Mouse (Mus musculus): ENCODE data around the gene Gnat2.

Gnat2 gene

DNA sequence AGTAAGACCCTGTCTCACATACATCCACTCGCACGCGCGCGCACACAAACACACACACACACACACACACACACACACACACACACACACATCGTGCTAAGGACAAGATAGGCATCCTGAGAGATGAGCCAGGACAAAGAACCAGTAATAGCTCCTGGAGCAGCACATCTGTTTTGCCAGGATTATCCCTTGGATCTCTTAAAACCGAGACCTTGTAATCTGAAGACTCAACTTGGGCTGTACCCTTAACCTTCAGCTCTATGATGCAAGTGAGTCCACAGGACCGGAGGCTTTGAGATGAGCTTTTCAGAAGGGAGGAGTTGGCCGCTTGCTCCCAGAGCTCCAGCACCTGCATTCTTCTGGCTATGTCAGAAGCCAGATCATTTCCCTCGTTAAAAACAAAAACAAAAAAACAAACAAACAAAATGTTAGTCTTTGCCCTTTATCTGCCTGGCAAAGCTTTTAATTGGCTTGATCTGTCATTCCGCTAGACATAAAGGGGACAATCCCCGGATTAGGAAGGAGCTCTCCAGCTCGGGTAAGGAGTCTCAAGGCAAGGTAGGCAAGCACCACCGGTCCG is at the start of gene Gnat2:
Gene Gnat2, plus strand, starts transcription at position 254 of the 580 bp plus-strand sequence.
- DNase-seq: no peak

GRCm38 (mm10) chr3:108044394-108045140 is 48.0 kb upstream of the Gnat2 start, which contains the start of gene Gstm4:
Gene Gstm4, minus strand, starts transcription at chr3:108044894.
- peak; percentile 95 for DNase-seq

DNA sequence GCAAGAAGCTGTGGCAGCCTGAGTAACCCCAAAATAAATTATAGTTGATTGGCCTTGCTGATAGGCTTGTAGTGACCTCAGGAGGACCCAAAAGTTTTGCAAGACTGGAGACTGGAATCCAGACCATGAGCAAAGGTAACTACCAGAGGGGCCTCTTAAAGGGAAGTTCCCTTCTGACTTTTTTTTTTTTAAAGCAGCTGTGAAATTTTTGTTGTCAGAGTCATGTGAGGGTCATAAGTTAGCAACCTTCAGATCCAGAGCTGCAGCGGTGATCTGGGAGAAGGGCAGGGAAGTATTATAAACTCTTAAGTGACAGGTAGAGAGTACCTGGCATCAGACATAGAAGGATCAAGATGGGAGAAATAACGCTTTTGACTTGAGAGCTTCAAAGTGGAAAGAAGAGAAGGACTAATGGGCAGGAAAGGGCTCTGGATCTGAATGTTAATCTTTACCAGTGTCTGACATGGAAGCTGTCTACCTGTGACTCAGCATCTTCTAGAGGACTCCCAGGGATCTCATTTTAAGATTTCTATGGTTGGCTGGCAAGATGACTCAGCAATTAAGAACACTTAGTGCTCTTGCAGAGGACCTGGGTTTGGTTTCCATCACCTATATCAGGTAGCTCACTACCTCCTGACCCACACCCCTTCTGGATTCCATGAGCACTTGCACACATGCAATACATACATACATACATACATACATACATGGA is 45.5 kb upstream of the Gnat2 start:
- no peak for DNase-seq

DNA sequence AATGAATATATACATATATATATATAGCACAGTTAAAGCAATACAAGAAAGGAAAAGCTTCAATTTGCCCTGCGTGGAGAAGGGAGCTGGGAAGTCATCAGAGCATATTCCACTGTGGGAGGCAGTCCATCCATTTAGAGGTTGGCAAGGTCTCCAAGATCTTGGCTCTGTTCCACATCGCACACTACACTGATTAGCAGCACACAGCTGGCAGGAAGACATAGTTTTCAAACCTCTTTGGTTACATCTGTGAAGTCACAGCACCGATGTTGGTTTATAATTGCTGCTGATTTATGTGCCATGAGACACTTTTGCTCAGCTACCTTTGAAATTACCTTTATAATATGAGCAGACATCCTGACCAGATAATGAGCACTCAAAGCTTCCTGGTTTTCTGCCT is 44.3 kb upstream of the Gnat2 start:
- no peak for DNase-seq

- DNase-seq: no peak
These were observed 42.1 kb upstream of the Gnat2 start for GRCm38 (mm10) chr3:108050493-108050892.

DNA sequence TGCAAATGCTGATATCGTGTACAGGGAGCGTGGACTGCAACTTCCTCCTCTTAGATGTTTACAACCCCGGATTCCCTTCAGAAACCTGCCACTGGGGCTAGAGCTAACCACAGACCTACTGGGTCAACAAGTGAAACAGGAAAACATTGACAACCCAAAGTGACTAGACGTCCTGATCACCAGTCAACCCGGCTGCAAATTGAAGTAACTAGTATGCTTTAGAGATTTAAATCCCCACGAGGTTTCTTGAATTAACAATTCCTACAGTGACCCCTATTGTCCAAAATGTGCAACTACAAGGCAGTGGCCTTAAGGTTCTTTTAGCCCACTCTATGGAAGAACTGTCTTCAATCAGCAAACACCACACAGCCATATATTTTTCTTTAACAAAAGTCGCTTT is 31.2 kb upstream of the Gnat2 start:
- DNase-seq: peak; percentile 73

- DNase-seq: no peak
These were observed 29.9 kb upstream of the Gnat2 start for GRCm38 (mm10) chr3:108062648-108063047.

- DNase-seq: no peak
These were observed 27.9 kb upstream of the Gnat2 start for GRCm38 (mm10) chr3:108064672-108065071.

DNA sequence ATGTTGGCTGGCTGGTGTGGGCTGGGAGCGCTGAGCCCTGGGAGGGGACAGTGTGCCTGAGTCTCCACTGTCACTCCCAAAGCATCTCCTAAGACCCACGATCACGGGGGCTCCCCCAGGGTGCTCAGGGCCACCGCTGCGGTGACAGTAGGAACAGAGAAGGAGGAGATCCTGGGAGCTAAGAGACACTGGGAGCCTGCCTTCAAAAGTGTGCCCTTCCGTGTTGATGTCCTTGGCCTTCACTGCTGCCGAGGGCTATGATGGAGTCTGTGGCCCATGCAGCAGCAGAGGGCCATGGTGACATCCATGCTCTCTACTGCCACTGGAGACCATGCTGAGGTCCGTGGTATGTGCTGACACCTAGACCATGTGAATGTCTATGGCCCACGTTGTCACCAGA is 27.0 kb upstream of the Gnat2 start:
- DNase-seq: no peak

DNA sequence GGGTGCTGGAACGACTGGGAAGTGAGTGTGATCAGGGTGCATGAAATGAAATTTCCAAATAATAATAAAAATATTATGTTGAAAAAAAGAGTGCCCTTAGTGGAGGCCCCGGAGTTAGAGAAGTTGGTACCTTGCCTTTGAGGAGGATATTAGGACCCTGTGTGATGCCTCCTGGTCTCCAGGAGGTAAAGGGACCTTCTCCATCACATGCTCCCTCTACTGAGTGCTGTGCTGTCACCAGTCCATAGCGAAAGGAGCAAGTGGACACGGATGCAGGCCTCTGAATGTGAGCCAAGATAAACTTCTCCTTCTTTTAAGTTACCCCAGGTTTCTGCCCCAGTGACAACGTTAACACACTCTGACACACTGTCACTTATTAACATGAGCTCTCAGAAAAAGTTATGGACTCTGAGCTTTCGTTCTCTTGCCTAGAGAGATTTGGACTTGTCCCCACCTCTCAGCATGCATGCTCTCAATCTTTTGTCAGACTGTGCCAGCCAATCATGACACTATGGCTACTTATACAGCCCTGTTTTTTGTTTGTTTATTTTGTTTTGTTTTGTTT is 25.1 kb upstream of the Gnat2 start:
- DNase-seq: no peak

DNA sequence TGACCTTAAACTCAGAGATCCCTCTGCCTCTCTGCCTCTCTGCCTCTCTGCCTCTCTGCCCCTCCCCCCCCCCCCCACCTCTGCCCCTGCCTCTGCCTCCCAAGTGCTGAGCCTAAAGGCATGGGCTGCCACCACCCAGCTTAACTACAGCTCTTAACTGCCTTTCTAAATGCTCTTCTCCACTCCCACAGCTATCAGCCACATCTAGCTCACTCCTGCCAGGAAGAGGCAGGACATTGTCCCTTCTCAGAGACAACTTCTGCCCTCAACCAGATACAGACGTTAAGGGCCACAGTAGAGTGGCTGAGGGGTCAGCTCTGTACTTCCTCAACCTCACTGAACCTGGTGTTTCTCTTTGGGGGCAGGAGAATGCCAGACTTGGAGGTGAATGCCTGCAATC is 23.8 kb upstream of the Gnat2 start:
- no peak for DNase-seq

DNA sequence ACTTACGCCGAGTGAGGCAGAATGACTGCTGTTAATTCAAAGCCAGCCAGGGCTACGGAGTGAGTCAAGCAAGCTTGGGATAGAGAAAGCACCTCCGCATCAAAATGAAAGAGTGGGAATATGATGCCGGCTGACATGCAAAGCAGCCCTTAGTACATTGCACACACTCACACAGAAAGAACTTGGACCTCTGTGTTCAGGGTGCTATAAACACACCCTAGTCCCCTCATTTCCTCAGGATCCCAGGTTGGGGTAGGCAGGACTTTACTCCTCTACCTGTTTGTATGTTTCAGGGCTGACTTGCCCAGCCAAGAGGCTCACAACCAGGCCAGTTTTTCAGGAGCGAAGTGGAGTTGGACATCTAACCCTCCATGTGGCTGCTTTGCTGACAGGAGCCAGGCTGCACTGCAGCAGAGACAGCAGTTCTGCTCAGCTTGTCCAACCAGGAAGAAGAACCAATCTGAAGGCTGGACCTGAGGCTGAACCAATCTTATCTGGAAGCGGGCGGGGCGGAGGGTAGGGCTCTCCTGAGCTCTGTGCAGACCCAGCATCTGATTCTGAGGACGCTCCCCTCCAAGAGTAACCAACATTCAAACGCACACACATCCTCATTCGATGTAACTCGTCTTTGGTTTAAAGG is 23.2 kb upstream of the Gnat2 start:
- DNase-seq: peak; percentile 57

GRCm38 (mm10) chr3:108070295-108071293 is 22.0 kb upstream of the Gnat2 start:
- peak; percentile 78 for DNase-seq

- DNase-seq: no peak
These were observed 19.5 kb upstream of the Gnat2 start for GRCm38 (mm10) chr3:108072983-108073569.

GRCm38 (mm10) chr3:108076836-108077235 is 15.8 kb upstream of the Gnat2 start:
- no peak for DNase-seq

- no peak for DNase-seq
These were observed 10.9 kb upstream of the Gnat2 start for GRCm38 (mm10) chr3:108081681-108082080.

GRCm38 (mm10) chr3:108082251-108082875 is 10.2 kb upstream of the Gnat2 start:
- DNase-seq: no peak

DNA sequence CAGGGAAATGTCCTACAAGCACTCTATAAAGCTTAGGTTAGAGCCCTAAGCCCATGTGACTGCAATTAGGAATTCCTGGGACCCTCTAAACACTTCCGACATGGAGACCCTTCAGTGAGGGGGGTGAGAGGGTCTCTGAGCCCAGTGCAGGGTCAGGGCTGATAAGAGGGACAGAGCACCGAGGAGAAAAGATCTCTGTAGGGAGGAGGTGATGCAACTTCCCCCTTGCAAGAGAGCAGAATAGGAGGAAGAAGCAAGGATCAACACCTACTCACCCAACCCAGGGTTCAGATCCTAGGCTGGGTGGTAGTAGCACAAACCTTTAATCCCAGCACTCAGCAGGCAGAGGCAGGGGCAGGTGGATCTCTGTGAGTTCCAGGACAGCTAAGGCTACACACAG is 9.4 kb upstream of the Gnat2 start:
- DNase-seq: no peak

DNA sequence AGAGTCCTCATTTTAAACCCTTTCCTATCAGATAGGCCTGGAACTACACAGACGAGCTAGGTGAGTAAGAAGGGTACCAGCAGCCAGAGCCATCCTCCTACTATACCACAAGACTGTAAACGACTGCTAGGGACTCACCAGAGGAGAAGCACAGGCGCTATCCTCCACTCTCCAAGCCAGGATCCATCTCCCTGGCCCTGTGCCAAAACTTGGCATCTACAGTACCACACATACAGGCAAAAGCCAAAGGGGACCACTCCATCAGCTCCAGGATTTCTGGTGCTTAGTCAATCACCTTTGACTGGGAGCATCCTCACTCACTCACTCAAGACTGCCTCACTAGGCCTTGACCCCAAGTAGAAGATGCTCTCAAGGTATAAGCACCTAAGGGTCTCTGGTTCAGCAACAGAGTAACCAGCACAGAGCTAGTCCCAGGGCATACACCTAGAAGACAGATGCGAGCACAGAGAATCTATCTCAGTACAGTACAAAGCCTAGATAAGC is 8.6 kb upstream of the Gnat2 start:
- DNase-seq: no peak

- no peak for DNase-seq
These were observed 7.8 kb upstream of the Gnat2 start for GRCm38 (mm10) chr3:108084767-108085270.
